Mouse (Mus musculus): Measurements from ENCODE around the gene 3110082I17Rik. TPM values are rescaled to one million over a fixed set of nuclear protein-coding genes. Genes with fewer than 3 reads are reported as not detected.

The 3110082I17Rik gene
- total and polyA plus RNA-seq, 2 experiments from 2014 or later = 4.3 to 14.9 TPM

- H3K9ac ChIP-seq (replicated peaks; ENCODE audit: low read length, poor library complexity, severe bottlenecking) = no peak overlapping the region
- no peaks in the 10 kb centered on the region for H3K27me3 ChIP-seq (ENCODE audit: insufficient read depth, low read length)
- TF ChIP-seq CTCF (IDR thresholded peaks at IDR 0.05) = peak; percentile 35
- no peak overlapping the region for H3K4me2 ChIP-seq (ENCODE audit: low read depth, low read length, poor library complexity, severe bottlenecking)
- no peaks in the 10 kb centered on the region for H3K9me3 ChIP-seq (ENCODE audit: low read length)
- ATAC-seq (ENCODE audit: low FRiP score) = no peak
- no peak overlapping the region for H3K4me3 ChIP-seq (ENCODE audit: low read depth, low read length)
- DNase-seq (ENCODE audit: low spot score) = no peak
- WGBS = 60% methylated on average over 10 of the region's 10 CpGs
- H3K36me3 ChIP-seq (ENCODE audit: insufficient read depth, low read length) = no peaks in the 10 kb centered on the region
- no peaks in the 10 kb centered on the region for H3K4me1 ChIP-seq (ENCODE audit: insufficient read depth, low read length)
- H3K27ac ChIP-seq (ENCODE audit: low read depth, low read length) = no peak overlapping the region
Measured at GRCm38 (mm10) chr5:139353496-139353895, 106.8 kb downstream of the 3110082I17Rik start.

GRCm38 (mm10) chr5:139352317-139352716, 108.0 kb downstream of the 3110082I17Rik start, which contains the start of gene Cyp2w1:
Cyp2w1 (plus strand) TSS chr5:139352617.
- no peak for TF ChIP-seq CTCF (IDR thresholded peaks at IDR 0.05)
- H3K9me3 ChIP-seq (ENCODE audit: low read length) = no peaks in the 10 kb centered on the region
- no peak within 1 kb of the TSS for H3K4me2 ChIP-seq (ENCODE audit: low read depth, low read length, poor library complexity, severe bottlenecking)
- H3K4me1 ChIP-seq (ENCODE audit: insufficient read depth, low read length) = no peaks in the 10 kb centered on the region
- ATAC-seq (ENCODE audit: low FRiP score) (no peak), DNase-seq (ENCODE audit: low spot score) (no peak)
- no peaks in the 10 kb centered on the region for H3K36me3 ChIP-seq (ENCODE audit: insufficient read depth, low read length)
- H3K27ac ChIP-seq (ENCODE audit: low read depth, low read length) = no peak within 1 kb of the TSS
- WGBS = 52% methylated on average over 6 of the region's 6 CpGs
- H3K4me3 ChIP-seq (ENCODE audit: low read depth, low read length) = no peak within 1 kb of the TSS
- H3K9ac ChIP-seq (replicated peaks; ENCODE audit: low read length, poor library complexity, severe bottlenecking) = peak within 1 kb of the TSS; percentile 13; the same call in 1 of the 2 replicates
- H3K27me3 ChIP-seq (ENCODE audit: insufficient read depth, low read length) = no peaks in the 10 kb centered on the region

- no peaks in the 10 kb centered on the region for H3K36me3 ChIP-seq (ENCODE audit: insufficient read depth, low read length)
- WGBS = 27% methylated on average over 8 of the region's 8 CpGs
- 0 out of 2 replicates have a peak overlapping the region, but pooled peaks have one; percentile 13 for H3K9ac ChIP-seq (replicated peaks; ENCODE audit: low read length, poor library complexity, severe bottlenecking)
- H3K4me3 ChIP-seq (ENCODE audit: low read depth, low read length) = no peak overlapping the region
- no peaks in the 10 kb centered on the region for H3K4me1 ChIP-seq (ENCODE audit: insufficient read depth, low read length)
- no peaks in the 10 kb centered on the region for H3K27me3 ChIP-seq (ENCODE audit: insufficient read depth, low read length)
- H3K4me2 ChIP-seq (ENCODE audit: low read depth, low read length, poor library complexity, severe bottlenecking) = no peak overlapping the region
- no peak for TF ChIP-seq CTCF (IDR thresholded peaks at IDR 0.05)
- no peaks in the 10 kb centered on the region for H3K9me3 ChIP-seq (ENCODE audit: low read length)
- no peak overlapping the region for H3K27ac ChIP-seq (ENCODE audit: low read depth, low read length)
- no peak for DNase-seq (ENCODE audit: low spot score)
- no peak for ATAC-seq (ENCODE audit: low FRiP score)
Measured at GRCm38 (mm10) chr5:139351628-139352027, 108.7 kb downstream of the 3110082I17Rik start.

- DNase-seq (ENCODE audit: low spot score) (no peak), ATAC-seq (ENCODE audit: low FRiP score) (no peak)
- no peaks in the 10 kb centered on the region for H3K9me3 ChIP-seq (ENCODE audit: low read length)
- no peaks in the 10 kb centered on the region for H3K4me1 ChIP-seq (ENCODE audit: insufficient read depth, low read length)
- 0 out of 2 replicates have a peak within 1 kb of the TSS, but pooled peaks have one; percentile 13 for H3K9ac ChIP-seq (replicated peaks; ENCODE audit: low read length, poor library complexity, severe bottlenecking)
- H3K4me2 ChIP-seq (ENCODE audit: low read depth, low read length, poor library complexity, severe bottlenecking) = no peak within 1 kb of the TSS
- no peaks in the 10 kb centered on the region for H3K27me3 ChIP-seq (ENCODE audit: insufficient read depth, low read length)
- TF ChIP-seq CTCF (IDR thresholded peaks at IDR 0.05) = no peak
- H3K36me3 ChIP-seq (ENCODE audit: insufficient read depth, low read length) = no peaks in the 10 kb centered on the region
- 49% methylated on average over 5 of the region's 5 CpGs for WGBS
- H3K27ac ChIP-seq (ENCODE audit: low read depth, low read length) = no peak within 1 kb of the TSS
- H3K4me3 ChIP-seq (ENCODE audit: low read depth, low read length) = no peak within 1 kb of the TSS
Measured at GRCm38 (mm10) chr5:139351134-139351533, 109.2 kb downstream of the 3110082I17Rik start, which contains the start of gene Cox19. Cox19 (minus strand) TSS chr5:139351418.

- Histone ChIP-seq H3K4me3 (ENCODE audit: low read depth, low read length) (no peak overlapping the region), H3K27ac (ENCODE audit: low read depth, low read length) (no peak overlapping the region), H3K4me2 (ENCODE audit: low read depth, low read length, poor library complexity, severe bottlenecking) (no peak overlapping the region), H3K36me3 (ENCODE audit: insufficient read depth, low read length) (no peaks in the 10 kb centered on the region), H3K27me3 (ENCODE audit: insufficient read depth, low read length) (no peaks in the 10 kb centered on the region), H3K9me3 (ENCODE audit: low read length) (no peaks in the 10 kb centered on the region), H3K9ac (replicated peaks; ENCODE audit: low read length, poor library complexity, severe bottlenecking) (no peak overlapping the region), H3K4me1 (ENCODE audit: insufficient read depth, low read length) (no peaks in the 10 kb centered on the region)
- WGBS = 80% methylated on average over 6 of the region's 6 CpGs
- TF ChIP-seq CTCF (IDR thresholded peaks at IDR 0.05) = no peak
- ATAC-seq (ENCODE audit: low FRiP score) (no peak), DNase-seq (ENCODE audit: low spot score) (no peak)
Measured at GRCm38 (mm10) chr5:139349713-139350112, 110.6 kb downstream of the 3110082I17Rik start.

GRCm38 (mm10) chr5:139347225-139347624, 113.1 kb downstream of the 3110082I17Rik start:
- no peak overlapping the region for H3K9ac ChIP-seq (replicated peaks; ENCODE audit: low read length, poor library complexity, severe bottlenecking)
- H3K4me2 ChIP-seq (ENCODE audit: low read depth, low read length, poor library complexity, severe bottlenecking) = no peak overlapping the region
- H3K9me3 ChIP-seq (ENCODE audit: low read length) = no peaks in the 10 kb centered on the region
- peaks cover 2% of the 10 kb centered on the region; the same call in 1 of the 2 replicates for H3K36me3 ChIP-seq (ENCODE audit: insufficient read depth, low read length)
- no peaks in the 10 kb centered on the region for H3K27me3 ChIP-seq (ENCODE audit: insufficient read depth, low read length)
- peaks cover 2% of the 10 kb centered on the region; the same call in 1 of the 2 replicates for H3K4me1 ChIP-seq (ENCODE audit: insufficient read depth, low read length)
- DNase-seq (ENCODE audit: low spot score) (no peak), ATAC-seq (ENCODE audit: low FRiP score) (no peak)
- no peak overlapping the region for H3K4me3 ChIP-seq (ENCODE audit: low read depth, low read length)
- TF ChIP-seq CTCF (IDR thresholded peaks at IDR 0.05) = no peak
- 67% methylated on average over 1 of the region's 1 CpGs for WGBS
- no peak overlapping the region for H3K27ac ChIP-seq (ENCODE audit: low read depth, low read length)
